Mouse (Mus musculus) cerebellum, postnatal 36 days (tissue): ENCODE data around the gene Fgfr2.
"Not testable (repeated sequence)": the region's sequence is repeated elsewhere in the genome, so short reads cannot be mapped to it uniquely, and the experiment has no call there.

Experiments
- DNase-seq, 2 experiments: peaks; one replicate each; pipeline ENCODE4 v3.0.0; 2021 to 2022; ENCODE audit warnings: mixed read lengths in 2 of 2

The Fgfr2 gene

DNA sequence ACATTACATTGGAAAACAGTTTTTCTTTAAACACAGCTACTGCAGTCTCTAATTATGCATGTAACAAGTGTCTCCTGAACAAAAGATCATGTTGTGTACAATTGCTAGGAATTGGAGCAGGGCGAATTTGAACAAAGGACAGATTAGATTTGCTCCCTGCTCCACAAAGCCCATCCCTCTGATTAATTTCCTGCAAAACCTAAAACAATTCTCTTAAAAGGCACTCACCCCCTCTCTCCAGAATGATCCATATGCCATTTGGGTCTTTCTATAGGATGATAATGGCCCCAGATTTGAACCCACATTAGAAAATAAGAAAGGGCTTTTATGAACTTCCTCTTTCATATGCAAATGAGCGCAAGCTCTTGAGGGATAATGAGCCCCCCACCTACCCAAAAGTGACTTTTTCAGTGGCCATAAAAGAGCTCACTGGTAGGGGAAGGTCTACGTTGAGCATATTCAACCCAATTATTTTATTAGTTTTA lies 1658.0 kb downstream of the Fgfr2 start:
- DNase-seq, result no peak

DNA sequence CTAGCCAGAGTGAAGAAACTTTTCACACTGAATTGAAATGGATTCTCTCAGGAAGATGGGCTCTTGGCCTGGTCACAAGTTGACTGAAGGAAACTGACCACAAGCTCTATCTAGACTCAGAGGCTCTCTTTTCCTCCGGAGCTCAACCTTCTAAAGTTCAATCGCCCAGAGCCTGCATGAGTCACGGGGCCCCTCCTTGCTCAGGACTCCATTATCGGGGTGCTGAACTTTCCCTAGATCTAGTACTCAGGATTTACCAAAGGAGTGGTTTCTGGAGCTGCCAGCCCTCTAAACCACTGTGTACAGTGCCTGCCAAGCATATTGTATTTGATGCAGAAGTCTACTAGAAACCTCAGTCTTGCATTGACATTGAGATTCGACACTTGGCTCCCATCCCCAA lies 1666.4 kb downstream of the Fgfr2 start:
- DNase-seq, result no peak

DNA sequence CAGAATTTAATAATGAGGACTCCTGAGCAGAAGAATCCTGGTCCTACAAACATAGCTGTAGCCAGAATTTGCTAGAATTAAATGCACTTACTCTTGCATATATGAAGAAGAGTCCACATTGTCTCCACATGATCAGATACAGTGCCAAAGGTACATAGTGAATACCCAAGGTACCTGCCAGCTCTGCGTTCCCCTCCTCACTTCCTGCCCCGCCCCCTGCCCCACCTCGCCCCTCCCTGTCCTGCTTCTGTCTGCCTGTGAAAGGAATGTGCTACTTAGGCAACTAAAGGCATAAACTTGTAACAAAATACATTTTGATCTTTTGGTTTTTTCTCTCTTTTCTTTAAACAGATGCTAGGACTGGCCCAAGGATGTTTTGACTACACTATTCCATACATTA lies 1686.1 kb downstream of the Fgfr2 start:
- no peak for DNase-seq

DNA sequence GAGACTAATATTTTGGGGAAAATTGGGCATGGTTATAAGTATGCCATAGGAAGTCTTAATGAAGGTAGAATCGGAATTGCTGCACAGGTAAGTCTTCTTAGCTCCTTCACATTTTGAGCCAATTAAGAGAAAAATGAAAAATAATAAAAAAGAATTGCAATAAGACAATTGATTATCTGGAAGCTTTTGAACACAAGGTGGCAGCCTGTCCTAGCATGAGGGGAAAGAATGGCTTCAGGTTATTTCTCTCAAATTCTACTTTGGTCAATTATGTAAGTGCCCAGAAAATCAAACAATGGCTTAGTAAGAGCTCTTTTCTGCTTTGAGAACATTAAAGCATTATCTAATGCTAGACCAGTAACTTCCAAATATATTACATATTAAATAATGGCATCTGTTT lies 1688.9 kb downstream of the Fgfr2 start:
- no peak for DNase-seq

DNA sequence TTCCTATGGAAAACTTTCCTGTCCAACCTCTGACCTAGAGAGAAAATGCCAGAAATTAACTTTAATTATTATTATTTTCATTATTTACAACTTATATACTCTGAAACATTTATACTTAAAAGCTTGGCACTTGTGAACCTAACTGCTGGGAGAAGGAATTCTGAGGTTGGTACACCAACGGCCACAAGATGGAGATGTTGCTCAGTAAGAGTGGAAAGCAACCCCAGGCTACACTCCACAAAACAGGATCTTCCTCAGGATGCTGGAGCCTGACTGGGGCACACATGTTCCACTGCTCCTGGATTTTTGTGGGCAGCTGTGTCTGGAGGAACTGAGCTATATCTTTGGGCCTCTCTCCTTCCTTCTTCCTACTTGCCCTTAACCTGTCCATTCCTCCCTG lies 1690.9 kb downstream of the Fgfr2 start:
- DNase-seq, result peak; percentile 12 to 26

DNA sequence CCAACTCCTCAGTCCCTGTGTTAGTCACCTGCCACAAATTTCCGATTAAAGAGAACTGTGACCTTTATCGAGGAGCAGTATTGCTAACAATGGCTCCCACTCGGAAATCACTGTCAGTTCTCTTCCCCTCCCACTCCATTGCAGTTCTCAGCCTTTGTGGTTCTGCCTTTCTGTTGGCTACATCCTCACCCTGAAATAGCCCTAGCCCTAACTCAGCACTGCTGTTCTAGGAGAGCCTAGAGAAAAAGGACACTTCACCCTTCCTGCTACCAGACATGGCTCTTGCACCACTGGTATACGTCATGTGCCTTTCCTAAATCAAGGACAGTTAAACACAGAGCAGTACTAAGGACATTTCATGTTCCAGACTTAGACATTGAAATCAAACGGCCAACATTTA lies 1695.8 kb downstream of the Fgfr2 start:
- DNase-seq, result no peak

DNA sequence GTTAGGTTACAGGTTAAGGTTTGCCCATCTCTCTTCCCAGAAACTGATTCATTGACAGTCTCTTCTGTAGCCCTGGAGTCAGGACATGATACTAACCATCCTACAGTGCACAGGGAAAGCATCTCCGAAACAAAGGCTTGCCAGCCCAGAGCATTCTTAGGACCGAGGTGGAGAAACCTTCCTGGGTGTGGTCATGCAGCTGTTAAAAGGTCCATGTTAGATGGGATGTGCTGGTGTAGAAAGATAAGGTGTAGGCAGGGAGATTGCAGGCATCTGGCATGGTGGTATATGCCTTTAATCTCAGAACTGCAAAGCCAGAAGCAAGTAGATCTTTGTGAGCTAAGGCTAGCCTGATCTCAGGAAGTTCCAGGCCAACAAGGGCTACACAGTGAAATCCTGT lies 1698.2 kb downstream of the Fgfr2 start:
- no peak for DNase-seq

DNA sequence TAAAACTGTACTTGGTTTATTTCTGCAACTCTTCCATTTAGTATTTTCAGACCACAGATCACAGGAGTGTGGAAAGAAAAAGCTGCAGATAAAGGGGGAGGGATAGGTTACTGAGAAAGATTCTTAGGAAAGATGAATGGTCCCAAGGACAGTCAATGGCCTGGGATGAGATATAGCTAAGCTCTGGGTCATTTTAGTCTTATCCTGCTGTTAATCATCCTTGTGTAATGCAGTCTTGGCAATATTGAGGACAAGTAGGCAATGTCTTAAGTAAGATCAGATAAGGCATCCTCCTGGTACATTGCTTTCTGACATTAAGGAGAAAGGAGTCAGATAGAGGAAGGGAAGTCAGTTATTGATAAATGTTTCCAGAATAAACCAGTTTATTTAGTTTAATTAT lies 1705.5 kb downstream of the Fgfr2 start:
- DNase-seq, result no peak

DNA sequence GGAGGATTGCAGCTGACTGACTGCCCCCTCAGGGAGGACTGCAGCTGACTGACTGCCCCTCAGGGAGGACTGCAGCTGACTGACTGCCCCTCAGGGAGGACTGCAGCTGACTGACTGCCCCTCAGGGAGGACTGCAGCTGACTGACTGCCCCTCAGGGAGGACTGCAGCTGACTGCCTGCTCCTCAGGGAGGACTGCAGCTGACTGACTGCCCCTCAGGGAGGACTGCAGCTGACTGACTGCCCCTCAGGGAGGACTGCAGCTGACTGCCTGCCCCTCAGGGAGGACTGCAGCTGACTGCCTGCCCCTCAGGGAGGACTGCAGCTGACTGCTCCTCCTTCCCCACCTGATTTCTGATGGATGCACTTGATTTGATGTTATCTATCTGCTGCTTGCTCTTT lies 1706.4 kb downstream of the Fgfr2 start:
- not testable (repeated sequence) for DNase-seq

DNA sequence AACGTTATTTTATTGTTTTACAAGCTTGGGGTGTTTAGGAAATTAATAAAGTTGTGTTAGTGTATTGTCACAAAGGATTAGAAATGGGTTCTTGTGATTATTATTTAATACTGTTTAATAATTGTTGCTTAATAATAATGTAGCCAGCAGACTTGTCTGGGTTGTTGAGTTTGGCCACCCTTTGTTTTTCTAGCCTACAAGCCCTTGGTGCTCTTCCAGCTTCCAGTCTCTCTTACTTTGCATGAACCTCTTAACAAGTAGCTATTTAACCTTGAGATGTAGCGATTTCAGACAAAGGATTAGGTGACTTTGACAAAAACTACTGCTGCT lies 1711.2 kb downstream of the Fgfr2 start:
- DNase-seq, result no peak

DNA sequence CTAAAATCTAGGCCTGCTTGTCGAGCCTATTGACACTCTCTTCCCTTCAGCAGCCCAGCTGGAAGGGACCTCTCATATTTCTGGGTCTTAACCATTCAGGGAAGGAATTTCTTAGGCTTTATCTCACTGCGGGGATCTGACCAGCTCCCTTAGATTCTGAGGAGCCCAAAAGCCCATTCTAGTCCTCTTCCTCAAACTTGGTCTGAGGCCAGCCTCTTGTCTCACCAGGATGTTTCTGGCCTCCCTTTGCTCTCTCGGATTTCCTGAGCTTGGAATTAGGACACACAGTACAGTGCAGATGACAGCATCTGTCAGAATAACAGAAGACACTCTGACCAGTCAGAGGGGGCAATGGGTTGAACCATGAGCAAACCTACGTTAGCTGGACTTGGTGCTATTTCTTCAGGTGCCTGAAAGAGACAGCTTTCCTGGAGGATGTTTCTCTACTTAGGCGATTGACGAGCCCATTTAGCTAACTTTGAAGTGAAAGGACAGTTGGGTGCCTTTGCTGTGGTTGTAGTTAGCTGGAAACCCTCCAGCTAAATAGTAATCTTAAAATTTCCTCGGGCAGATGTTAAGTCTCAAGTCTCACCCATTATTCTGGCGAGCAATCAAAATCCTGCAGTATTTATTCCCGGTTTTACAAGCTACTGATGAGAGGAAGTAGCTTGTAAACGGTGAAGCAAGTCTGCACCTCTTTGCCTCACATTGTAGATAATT lies 1711.8 kb downstream of the Fgfr2 start:
- DNase-seq, result peak in 1 of 2 experiments; percentile 9

DNA sequence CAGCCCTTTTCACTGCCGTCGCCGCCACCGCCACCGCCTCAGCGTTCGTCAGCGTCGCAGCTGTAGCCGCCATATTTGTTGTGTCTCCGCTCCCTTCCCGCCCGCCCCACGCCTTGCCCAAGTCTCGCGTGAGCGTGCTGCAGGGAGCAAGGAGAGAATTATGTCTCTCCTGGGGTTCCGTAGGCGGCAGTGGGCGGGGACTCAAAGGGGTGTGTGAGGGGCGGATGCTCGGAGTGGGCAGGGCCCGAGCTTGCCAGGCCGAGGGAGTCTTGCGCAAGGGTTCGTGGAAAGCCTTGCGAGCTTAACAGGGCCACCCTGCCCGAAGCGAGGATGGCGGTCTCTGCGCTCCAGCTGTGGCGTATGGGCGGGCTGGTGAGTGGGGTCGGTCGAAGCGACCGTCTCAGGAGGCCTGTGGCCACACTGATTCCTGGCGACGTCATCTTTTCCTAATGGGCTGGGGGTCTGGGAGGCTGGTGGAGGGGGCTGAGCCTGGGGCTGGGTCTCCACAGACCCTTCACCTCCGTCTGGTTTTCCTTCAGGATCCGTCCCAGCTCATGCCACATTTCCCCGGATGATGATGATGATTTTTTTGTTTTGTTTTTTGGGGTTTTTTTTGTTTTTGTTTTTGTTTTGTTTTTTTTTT lies 1712.6 kb downstream of the Fgfr2 start, which contains the start of the genes Ikzf5 and Acadsb:
Gene Ikzf5, minus strand, starts transcription at position 106 of the 643 bp plus-strand sequence.
Gene Acadsb, plus strand, starts transcription at position 186 of the 643 bp plus-strand sequence.
- DNase-seq, result peak; percentile 99

DNA sequence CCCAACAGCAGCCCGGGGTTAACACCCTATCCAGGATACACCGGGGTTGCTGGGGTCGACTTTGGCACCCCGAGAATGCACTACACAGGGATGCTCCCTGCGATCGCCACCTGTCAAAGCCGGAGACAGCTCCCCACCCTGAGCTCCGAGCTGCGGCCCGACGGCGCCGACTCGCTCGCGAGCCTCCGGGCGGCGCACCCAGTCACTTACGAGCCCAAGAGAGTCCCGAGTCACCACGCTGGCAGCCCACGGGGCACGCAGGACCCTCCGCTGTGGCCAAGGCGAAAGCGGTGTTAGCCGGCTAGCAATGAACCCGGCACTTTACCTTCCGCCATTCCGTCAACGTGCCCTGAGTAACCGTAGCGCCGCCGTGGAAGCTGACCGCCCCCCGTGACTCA lies 1713.2 kb downstream of the Fgfr2 start:
- no peak for DNase-seq

DNA sequence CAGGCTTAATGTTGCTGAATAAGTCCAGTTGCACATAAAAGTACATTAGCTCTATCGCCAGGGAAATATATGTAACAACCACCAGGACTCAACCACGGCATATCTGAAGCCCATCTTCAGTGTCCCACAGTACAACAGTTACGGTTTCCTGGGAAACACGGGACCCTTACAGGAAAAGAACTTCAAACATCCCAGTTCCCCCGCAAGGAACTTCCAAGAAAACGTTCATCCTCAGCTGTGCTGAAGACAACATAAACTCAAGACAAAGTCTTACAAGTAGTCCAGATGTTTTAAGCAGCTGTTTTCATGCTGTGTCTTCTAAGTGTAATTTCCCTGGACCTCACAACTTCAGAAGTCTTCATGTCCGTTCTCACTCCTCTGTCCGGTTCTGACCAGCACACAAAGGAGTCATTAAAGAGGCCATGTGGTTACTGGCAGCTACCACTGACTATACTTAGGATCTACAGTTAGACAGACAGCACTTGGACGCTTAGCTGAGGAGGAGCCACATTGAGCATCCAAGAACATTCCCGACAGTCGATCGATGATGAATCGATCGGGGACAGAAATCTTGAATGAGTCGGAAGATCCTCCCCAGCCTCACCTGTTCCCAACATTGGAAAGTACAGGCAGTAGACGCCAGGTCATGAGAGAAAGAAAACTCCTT lies 1713.7 kb downstream of the Fgfr2 start:
- no peak for DNase-seq

DNA sequence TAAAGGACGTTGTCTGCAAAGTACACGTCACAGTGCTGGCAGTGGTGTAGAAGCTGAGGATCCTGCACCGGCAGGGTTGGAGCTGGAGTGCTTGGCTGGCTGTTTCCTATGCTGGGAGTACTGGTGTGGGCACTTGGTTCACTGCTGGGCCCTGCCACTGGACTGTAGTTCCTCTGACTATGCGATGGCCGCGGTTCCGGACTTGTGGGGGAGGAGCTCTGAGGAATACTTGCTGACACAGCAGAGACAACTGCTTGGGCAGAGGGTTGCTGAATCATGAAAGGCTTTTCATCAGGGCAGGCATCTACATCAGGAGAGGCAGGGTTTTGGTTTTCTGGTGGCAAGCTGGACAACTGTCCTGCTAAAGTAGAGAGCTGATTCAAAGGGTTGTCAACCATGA lies 1731.4 kb downstream of the Fgfr2 start:
- DNase-seq, result not testable (repeated sequence)

DNA sequence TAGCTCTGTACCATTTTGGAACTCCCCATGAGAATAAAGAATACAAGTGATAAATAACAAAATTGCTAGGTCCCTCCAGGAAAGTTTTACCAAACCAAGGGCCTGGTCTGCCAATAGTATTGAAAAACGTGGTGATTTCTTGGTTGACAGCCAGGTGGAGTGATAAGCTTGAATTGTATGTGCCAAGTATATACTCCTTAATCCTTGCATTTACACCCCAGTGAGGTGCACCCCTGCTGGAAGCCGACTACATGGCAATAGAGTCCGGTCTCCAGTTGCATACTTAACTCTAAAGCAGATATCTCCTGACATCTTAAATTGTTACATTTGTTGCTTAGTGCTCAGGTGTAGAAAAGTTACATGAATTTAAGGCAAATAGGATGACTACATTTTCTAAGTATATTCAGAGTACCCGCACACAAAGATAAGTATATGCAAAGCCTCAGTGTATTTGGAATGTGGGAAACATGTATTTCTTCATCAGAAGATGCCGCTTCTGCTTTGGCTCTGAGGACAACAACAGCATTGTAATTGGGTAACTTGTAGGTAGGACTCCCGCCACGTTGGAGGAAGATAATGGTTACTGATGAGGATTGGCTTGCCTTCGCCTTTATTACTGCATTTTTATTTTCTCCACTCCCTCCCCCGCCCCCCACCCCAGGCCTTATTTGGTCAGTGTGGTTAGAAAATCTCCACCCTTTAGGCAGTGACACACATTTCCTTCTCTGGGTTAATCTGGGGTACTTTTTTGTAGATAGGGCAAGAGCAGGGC lies 1751.1 kb downstream of the Fgfr2 start:
- DNase-seq, result no peak

DNA sequence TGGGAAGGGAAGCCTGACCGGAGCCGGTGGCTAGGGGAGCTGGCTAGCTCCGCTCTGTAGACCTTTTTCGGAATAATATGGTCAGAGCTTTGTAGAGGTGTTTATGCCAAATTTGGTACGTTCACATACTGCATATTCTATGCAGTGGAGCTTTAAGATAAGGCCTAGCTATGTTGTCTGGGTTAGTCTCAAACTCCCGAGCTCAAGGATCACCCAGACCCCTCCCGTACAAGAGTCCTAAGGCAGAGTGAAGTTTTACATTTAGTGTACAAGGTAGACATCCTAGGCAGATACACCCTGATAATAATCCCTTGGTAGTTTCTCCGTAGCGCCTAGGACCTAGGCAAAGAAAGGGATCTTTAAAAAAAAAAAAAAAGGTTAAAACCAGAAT lies 1751.7 kb downstream of the Fgfr2 start:
- no peak for DNase-seq

DNA sequence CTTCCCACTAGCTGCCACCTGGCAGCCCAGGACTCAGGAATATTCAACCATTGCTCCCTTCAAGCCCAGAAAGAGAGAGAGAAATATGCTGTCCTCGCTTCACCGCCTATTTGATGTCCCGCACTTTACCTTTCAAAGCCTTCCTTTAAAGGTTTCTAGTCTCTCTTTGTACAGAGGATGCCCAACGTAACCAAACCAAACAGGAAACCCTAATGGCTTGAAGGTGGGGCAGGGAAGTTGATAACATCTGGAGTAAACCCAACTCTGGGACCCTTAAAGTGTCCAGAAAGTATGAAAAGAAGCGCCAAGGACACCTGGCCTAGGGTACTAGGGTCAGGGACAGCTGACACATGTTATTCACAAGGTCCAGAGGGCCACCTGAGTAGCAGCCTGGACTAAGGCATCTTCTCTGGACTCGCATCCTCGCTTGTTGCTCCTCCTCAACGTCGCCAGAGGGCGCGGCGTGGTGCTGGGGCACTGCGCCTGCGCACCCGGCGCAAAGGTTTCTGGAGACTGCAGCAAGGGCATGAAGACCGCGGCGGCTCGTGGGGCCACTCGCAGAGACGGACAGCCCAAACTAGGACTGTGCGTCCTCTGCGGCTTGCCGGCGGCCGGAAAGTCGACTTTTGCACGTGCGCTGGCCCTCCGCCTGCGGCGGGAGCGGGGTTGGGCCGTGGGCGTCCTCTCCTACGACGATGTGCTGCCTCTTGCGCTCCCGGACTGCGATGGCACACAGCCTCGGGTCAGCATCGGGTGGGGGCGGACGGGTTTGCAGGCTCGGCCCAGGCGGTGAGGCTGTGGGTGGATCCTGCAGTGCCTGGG lies 1752.3 kb downstream of the Fgfr2 start, which contains the start of gene Pstk:
Gene Pstk, plus strand, starts transcription at position 494 of the 822 bp plus-strand sequence.
- peak; percentile 92 to 94 for DNase-seq

DNA sequence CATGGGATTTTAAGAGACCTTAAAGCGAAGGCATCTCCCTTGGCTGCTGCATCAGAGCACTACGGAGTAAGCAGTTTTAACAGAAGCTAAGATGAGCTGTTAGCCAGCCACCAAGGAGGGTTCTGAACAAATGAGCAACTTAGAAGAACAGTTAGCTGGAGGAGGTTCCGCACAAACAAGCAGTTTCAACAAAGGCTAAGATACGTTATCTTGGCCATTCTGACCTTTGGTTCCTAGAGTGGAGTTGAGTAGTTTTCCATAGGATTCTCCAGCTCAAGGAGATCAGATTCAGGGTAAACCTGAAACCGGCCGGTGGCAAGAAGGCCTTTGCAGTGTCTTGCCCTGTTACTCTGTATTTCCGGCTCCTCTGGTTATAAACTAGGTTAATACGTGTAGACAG lies 1759.0 kb downstream of the Fgfr2 start:
- DNase-seq, result no peak

DNA sequence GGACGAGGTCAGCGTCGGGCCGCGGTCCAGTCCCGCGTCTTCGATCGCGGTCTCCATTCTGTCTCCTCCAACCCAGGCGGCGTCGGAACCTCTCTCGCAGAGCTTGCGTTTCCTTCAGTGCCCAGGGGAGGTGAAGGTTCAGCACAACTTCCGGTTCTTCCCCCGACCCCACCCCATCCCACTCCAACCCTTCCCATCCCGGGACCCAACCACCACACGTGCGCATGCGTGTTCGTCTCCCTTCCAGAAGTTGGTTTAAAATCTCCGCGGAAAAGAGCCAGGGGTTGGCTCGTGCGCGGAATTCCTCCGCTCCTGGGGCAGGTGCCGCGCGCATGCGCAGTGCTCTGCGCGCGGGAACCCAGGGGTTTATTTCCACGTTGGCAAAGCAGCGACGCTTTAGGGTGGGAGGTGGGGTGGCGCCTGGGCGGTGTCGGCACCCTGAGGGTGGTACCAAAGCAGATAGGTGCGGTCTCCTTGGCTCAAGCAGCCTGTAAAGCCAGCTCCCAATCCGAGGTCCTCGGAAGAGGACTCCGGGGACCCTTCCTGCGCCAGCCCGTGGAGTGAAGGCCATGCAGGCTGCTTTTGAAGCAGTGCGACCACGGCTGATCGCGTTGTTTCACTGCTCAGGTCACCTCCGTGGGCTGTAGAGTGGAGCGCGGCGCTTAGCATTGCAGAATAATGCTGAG lies 1760.4 kb downstream of the Fgfr2 start, which contains the start of gene 2310057M21Rik:
Gene 2310057M21Rik, minus strand, starts transcription at position 145 of the 686 bp plus-strand sequence.
- DNase-seq, result peak; percentile 94 to 95

DNA sequence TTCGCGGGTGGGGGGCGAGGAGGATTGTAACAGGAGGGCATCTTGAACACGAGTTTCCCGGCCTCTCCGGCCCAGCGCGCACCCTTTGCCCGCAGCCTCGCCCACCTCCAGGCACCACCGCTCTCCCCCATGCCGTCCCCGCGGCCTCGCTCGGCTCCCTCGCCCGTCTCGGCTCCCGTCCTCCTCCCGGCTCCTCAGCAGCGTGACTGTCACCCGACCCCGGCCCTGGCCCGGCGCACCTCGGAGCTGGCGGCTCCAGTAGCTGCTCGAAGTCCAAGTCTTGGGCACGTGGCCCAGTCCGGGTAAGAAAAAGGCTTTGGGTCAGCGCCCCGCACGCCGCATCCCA lies 1760.9 kb downstream of the Fgfr2 start:
- DNase-seq, result no peak

DNA sequence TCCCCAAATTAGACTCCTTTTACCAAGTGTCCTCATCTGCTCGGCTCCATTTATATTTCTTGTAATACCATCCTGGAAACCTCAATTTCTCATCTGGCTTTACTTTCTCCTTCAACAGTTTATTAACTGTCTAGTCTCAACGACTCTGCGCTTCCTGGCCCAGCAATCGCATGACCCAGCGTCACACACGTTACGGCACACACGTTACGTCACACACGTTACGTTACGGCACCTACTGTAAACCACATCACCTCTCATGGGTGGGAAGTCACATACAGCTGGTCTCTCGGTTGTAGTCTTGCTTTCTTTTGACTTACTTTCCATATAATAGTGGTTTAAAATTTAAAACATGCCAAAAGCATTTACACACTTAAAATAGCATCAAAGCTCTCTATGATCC lies 1767.0 kb downstream of the Fgfr2 start:
- no peak for DNase-seq
